Mouse (Mus musculus) liver, embryonic 14.5 days (tissue): ENCODE measurements around the gene Cdx2.

Source experiments
- CTCF ChIP-seq: IDR thresholded peaks from 2 replicates; pipeline ENCODE4 v1.5.1; 2016; ENCODE audit warnings: antibody characterized with exemption, low read depth, control low read depth
- EP300 ChIP-seq: IDR thresholded peaks from 2 replicates; pipeline ENCODE4 v1.6.1; 2016; ENCODE audit warnings: antibody characterized with exemption, low read depth

DNA sequence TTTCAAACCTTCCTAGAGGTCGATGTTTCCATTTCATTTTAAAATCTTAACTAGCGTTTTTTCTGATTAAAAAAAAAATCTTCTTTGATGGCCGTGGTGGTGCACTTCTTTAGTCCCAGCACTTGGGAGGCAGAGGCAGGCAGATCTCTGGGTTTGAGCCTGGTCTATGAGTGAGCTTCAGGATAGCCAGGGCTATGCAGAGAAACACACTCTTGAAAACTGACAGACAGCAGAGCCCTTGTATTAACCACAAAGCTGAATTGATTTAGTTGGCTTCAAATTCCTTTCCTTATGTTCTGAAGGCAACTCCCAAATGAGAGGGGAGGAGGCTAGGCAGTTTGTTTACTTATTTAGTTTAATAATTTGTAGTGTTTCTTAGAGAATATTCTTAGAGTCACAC lies 31.3 kb downstream of the Cdx2 start:
- TF ChIP-seq CTCF (no peak), EP300 (no peak)
